Mouse (Mus musculus): ENCODE results near the gene Slc17a7. TPM values are rescaled to one million over a fixed set of nuclear protein-coding genes. Genes with fewer than 3 reads are reported as not detected.

The Slc17a7 gene
- polyA plus RNA-seq, 1 experiment from 2014 or later: not detected

DNA sequence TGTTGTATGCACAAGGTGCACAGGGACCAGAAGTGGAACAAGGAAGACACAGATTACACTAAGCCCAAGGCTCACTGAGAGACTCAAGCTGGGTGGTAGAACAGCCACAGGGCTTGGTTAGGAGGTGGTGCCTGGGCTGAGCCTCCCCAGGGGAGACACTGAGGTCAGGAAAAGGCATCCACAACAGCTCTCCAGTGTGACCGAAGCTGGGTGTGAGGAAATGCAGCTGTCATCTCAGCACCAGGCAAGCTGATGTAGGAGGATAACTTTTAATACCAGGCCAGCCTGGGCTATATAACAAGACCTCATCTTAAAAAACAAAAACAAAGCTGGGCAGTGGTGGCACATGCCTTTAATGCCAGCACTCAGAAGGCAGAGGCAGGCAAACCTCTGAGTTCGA, 27.4 kb downstream of the Slc17a7 start:
- TF ChIP-seq EP300 (IDR thresholded peaks at IDR 0.05; ENCODE audit: low read depth) (no peak), CTCF (IDR thresholded peaks at IDR 0.05; ENCODE audit: low read depth) (no peak)
- H3K4me3 ChIP-seq (ENCODE audit: low read depth, low read length): no peak overlapping the region
- WGBS (ENCODE audit: insufficient replicate concordance): 49% methylated on average over 2 of the region's 2 CpGs
- DNase-seq: no peak
- no peaks in the 10 kb centered on the region for H3K9me3 ChIP-seq (ENCODE audit: low read length)
- H3K4me2 ChIP-seq (ENCODE audit: low read depth, low read length): no peak overlapping the region
- H3K36me3 ChIP-seq (replicated peaks; ENCODE audit: insufficient read depth, low read length): no peaks in the 10 kb centered on the region
- no peak for ATAC-seq
- H3K27ac ChIP-seq (ENCODE audit: low read depth): no peak overlapping the region
- peaks cover 38% of the 10 kb centered on the region for H3K27me3 ChIP-seq (ENCODE audit: insufficient read depth, low read length)
- H3K4me1 ChIP-seq (ENCODE audit: insufficient read depth): no peaks in the 10 kb centered on the region
- H3K9ac ChIP-seq (replicated peaks): no peak overlapping the region

DNA sequence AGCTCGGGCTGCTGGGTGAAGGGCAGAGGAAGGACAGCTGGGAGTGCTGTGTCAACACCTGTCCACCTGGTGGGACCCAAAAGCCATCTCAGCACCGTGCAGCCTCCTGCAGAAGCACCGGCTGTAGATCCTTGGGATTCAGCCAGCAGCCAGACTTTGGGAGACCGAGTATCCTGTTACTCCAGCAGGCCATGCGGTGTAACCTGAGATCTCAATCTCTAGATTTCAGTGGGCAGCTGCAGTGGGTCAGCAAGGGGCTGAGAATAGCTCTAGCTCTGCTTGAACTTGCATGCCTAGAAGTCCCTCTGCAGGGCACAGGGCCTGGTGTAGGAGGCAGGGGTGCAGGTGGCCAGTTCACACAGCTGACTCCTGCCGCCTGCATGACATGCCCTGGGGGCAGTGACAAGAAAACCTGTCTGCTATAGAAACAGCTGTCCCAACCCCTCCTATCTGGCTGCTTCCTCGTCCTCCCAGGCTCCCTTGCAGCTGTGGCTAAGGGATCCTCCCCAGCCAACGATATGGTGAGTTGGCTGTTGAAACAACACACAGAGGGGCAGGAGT, 28.1 kb downstream of the Slc17a7 start:
- Histone ChIP-seq H3K4me1 (ENCODE audit: insufficient read depth) (no peaks in the 10 kb centered on the region), H3K27ac (ENCODE audit: low read depth) (no peak overlapping the region), H3K4me3 (ENCODE audit: low read depth, low read length) (no peak overlapping the region), H3K9me3 (ENCODE audit: low read length) (no peaks in the 10 kb centered on the region), H3K27me3 (ENCODE audit: insufficient read depth, low read length) (peaks cover 30% of the 10 kb centered on the region), H3K9ac (replicated peaks) (no peak overlapping the region), H3K36me3 (replicated peaks; ENCODE audit: insufficient read depth, low read length) (no peaks in the 10 kb centered on the region), H3K4me2 (ENCODE audit: low read depth, low read length) (no peak overlapping the region)
- ATAC-seq (no peak), DNase-seq (no peak)
- TF ChIP-seq CTCF (IDR thresholded peaks at IDR 0.05; ENCODE audit: low read depth): no peak
- no peak for TF ChIP-seq EP300 (IDR thresholded peaks at IDR 0.05; ENCODE audit: low read depth)
- WGBS (ENCODE audit: insufficient replicate concordance): 22% methylated on average over 8 of the region's 8 CpGs

DNA sequence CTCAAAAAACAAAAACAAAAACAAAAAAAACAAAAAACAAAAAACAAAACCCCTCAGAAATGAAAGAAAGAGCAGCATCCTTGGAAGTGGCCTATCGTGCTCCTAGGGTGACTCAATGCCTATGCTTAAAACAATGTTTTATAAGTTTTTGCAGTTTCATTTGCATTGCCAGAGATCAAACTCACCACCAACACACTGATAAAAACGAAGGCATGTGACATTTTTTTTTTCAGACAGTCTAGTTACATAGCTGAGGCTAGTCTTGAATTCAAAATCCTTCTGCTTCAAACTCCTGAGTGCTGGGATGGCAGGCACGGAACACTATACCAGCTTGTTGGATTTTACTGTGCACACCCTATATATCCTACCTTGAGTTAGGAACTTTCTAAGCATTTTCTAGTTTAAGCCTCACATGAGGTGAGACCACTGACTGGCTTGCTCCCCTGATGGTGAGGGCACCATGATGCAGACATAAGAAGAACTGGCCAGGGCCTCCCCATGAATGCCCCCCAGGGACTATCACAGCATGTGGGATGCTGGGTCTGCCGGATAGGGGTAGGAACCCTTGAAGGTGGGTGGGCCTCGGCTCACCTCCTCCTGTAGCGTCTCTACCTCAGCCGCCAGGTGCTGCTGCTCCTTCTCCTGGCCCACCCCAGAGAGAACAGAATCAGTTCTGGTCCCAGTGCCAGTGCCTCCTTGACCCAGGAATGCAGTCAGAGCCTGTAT, 29.0 kb downstream of the Slc17a7 start:
- Histone ChIP-seq H3K27ac (ENCODE audit: low read depth) (no peak overlapping the region), H3K4me2 (ENCODE audit: low read depth, low read length) (no peak overlapping the region), H3K27me3 (ENCODE audit: insufficient read depth, low read length) (peaks cover 25% of the 10 kb centered on the region), H3K4me3 (ENCODE audit: low read depth, low read length) (no peak overlapping the region), H3K9ac (replicated peaks) (no peak overlapping the region), H3K36me3 (replicated peaks; ENCODE audit: insufficient read depth, low read length) (no peaks in the 10 kb centered on the region), H3K9me3 (ENCODE audit: low read length) (no peaks in the 10 kb centered on the region), H3K4me1 (ENCODE audit: insufficient read depth) (no peaks in the 10 kb centered on the region)
- 66% methylated on average over 7 of the region's 7 CpGs for WGBS (ENCODE audit: insufficient replicate concordance)
- no peak for TF ChIP-seq CTCF (IDR thresholded peaks at IDR 0.05; ENCODE audit: low read depth)
- TF ChIP-seq EP300 (IDR thresholded peaks at IDR 0.05; ENCODE audit: low read depth): no peak
- DNase-seq (no peak), ATAC-seq (no peak)

DNA sequence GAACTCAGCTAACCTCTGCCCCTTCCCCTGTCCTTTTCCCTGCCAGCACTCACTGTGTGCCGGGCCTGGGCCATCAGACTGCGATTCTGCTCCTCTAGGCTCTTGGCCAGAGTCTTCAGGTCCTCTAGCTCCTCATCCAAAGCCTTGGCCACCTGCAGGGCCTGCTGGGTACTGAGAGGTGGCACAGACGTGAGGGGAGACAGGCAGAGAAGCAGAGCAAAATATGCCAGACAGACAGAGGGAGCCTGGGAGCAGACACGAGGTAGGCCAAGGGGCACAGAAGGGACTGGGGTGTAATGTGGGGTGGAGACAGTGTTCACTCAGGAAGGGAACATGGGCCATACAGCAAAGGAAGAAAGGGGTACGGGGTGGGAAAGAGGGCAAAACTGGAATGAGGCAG, 29.7 kb downstream of the Slc17a7 start:
- no peak for ATAC-seq
- no peak for TF ChIP-seq EP300 (IDR thresholded peaks at IDR 0.05; ENCODE audit: low read depth)
- TF ChIP-seq CTCF (IDR thresholded peaks at IDR 0.05; ENCODE audit: low read depth): 0 out of 2 replicates have a peak, but pooled peaks have one; percentile 2
- Histone ChIP-seq H3K27ac (ENCODE audit: low read depth) (no peak overlapping the region), H3K36me3 (replicated peaks; ENCODE audit: insufficient read depth, low read length) (no peaks in the 10 kb centered on the region), H3K4me3 (ENCODE audit: low read depth, low read length) (no peak overlapping the region), H3K9ac (replicated peaks) (no peak overlapping the region), H3K4me1 (ENCODE audit: insufficient read depth) (no peaks in the 10 kb centered on the region), H3K27me3 (ENCODE audit: insufficient read depth, low read length) (peaks cover 21% of the 10 kb centered on the region), H3K4me2 (ENCODE audit: low read depth, low read length) (no peak overlapping the region), H3K9me3 (ENCODE audit: low read length) (no peaks in the 10 kb centered on the region)
- DNase-seq: no peak
- 68% methylated on average over 5 of the region's 5 CpGs for WGBS (ENCODE audit: insufficient replicate concordance)

DNA sequence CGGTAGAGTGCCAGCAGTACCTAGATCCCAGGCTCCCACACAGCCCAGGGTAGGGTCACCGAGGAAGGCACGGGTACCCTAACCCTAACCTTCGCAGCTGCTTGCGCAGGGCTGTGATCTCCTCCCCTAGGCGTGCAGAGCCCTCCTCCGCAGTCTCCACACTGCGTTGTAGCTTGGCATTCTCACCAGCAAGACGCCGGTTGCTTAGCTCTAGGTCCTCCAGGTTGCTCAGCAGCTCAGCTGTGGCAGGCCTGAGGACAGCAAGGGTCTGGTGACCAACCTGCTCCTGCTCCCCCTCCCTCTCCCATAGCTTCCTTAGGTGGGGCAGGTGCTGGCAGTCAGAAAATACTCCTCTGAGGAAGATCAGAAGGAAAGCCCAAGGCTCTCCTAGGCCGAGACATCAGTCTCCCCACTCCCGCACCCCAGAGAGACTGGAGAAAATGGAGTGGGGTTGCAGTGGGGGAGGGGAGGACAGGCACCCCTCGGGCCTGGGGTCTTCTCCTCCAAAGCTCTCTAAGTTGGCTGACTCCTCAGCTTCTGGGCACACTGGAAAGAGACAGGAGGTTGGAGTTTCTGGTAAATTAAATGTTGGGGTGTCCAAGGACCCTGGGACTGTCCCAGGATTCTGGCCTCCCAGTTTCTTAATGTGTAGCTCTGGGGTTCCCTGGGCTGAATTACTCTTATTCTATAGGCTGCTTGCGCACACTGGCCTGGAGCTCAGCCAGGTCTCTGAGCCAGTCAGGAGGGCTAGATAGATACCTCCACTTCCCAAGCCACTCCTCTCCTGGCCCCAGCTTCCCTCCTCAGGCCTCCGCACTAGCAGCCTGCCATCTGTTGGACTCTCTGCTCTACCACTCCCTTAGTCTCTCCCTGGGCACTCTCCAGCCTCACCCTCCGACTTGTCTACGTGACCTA, 30.4 kb downstream of the Slc17a7 start:
- ATAC-seq: no peak
- H3K27ac ChIP-seq (ENCODE audit: low read depth): no peak overlapping the region
- H3K4me2 ChIP-seq (ENCODE audit: low read depth, low read length): no peak overlapping the region
- TF ChIP-seq EP300 (IDR thresholded peaks at IDR 0.05; ENCODE audit: low read depth) (no peak), CTCF (IDR thresholded peaks at IDR 0.05; ENCODE audit: low read depth) (no peak)
- 70% methylated on average over 17 of the region's 17 CpGs for WGBS (ENCODE audit: insufficient replicate concordance)
- H3K27me3 ChIP-seq (ENCODE audit: insufficient read depth, low read length): peaks cover 21% of the 10 kb centered on the region
- H3K4me3 ChIP-seq (ENCODE audit: low read depth, low read length): no peak overlapping the region
- no peak for DNase-seq
- no peaks in the 10 kb centered on the region for H3K36me3 ChIP-seq (replicated peaks; ENCODE audit: insufficient read depth, low read length)
- H3K4me1 ChIP-seq (ENCODE audit: insufficient read depth): no peaks in the 10 kb centered on the region
- no peak overlapping the region for H3K9ac ChIP-seq (replicated peaks)
- H3K9me3 ChIP-seq (ENCODE audit: low read length): no peaks in the 10 kb centered on the region

Data from liver, postnatal 0 days (tissue).